Mouse (Mus musculus) CD4-positive, CD25-positive, alpha-beta regulatory T cell, adult 4 months (primary cell): ENCODE results near the gene Asf1b. TPM values are rescaled to one million over a fixed set of nuclear protein-coding genes. Genes with fewer than 3 reads are reported as not detected.
"Not testable (repeated sequence)": the region's sequence is repeated elsewhere in the genome, so short reads cannot be mapped to it uniquely, and the experiment has no call there.

ENCODE experiments used
- ATAC-seq: one replicate; pipeline ENCODE4 v1.8.0; 2017
- polyA plus RNA-seq, 2 experiments: library from polyadenylated mRNA; unstranded; fragments of 100-300 nt; shearing (Covaris generic); gene quantifications; one replicate each; pipeline ENCODE4 v1.2.1; 2017

Gene Asf1b
- polyA plus RNA-seq, 2 experiments from 2014 or later: 22.3 to 45.2 TPM

GRCm38 (mm10) chr8:83996567-83997505, 41.5 kb downstream of the Asf1b start:
- peak; percentile 48 for ATAC-seq

GRCm38 (mm10) chr8:83997511-83998141, 42.3 kb downstream of the Asf1b start, which contains the start of gene Samd1:
TSS of gene Samd1 (plus strand) at chr8:83997672.
- ATAC-seq: peak; percentile 2

- peak; percentile 63 for ATAC-seq
Measured at GRCm38 (mm10) chr8:83998231-83999056, 43.1 kb downstream of the Asf1b start.

- no peak for ATAC-seq
Measured at GRCm38 (mm10) chr8:83999057-83999705, 43.9 kb downstream of the Asf1b start.

- ATAC-seq: no peak
Measured at GRCm38 (mm10) chr8:83999825-84000224, 44.5 kb downstream of the Asf1b start.

- no peak for ATAC-seq
Measured at GRCm38 (mm10) chr8:84001281-84002000, 46.1 kb downstream of the Asf1b start, which contains the start of gene 1700067K01Rik. TSS of gene 1700067K01Rik (plus strand) at chr8:84001502.

GRCm38 (mm10) chr8:84002957-84003611, 47.8 kb downstream of the Asf1b start:
- ATAC-seq: no peak

GRCm38 (mm10) chr8:84003612-84004246, 48.4 kb downstream of the Asf1b start:
- ATAC-seq: no peak

GRCm38 (mm10) chr8:84004533-84005201, 49.4 kb downstream of the Asf1b start:
- peak; percentile 97 for ATAC-seq

GRCm38 (mm10) chr8:84005502-84005901, 50.2 kb downstream of the Asf1b start:
- ATAC-seq: not testable (repeated sequence)

- ATAC-seq: no peak
Measured at GRCm38 (mm10) chr8:84008362-84008761, 53.1 kb downstream of the Asf1b start.

GRCm38 (mm10) chr8:84009876-84010275, 54.6 kb downstream of the Asf1b start:
- no peak for ATAC-seq

- peak; percentile 76 for ATAC-seq
Measured at GRCm38 (mm10) chr8:84010625-84011611, 55.6 kb downstream of the Asf1b start.

- ATAC-seq: peak; percentile 27
Measured at GRCm38 (mm10) chr8:84011705-84012498, 56.6 kb downstream of the Asf1b start, which contains the start of gene 2210011C24Rik. TSS of gene 2210011C24Rik (minus strand) at chr8:84012171.

GRCm38 (mm10) chr8:84012499-84013165, 57.3 kb downstream of the Asf1b start:
- no peak for ATAC-seq

GRCm38 (mm10) chr8:84015833-84016232, 60.5 kb downstream of the Asf1b start:
- no peak for ATAC-seq

GRCm38 (mm10) chr8:84019738-84020137, 64.4 kb downstream of the Asf1b start:
- ATAC-seq: peak; percentile 36
